Mouse (Mus musculus) testis, postnatal 10 days (tissue): ENCODE data around the gene Rplp0.
"Not testable (repeated sequence)": the region's sequence is repeated elsewhere in the genome, so short reads cannot be mapped to it uniquely, and the experiment has no call there.

Source experiments
- DNase-seq: peaks from one replicate; pipeline ENCODE4 v3.0.0; 2021; ENCODE audit warnings: low spot score

Rplp0 gene

DNA sequence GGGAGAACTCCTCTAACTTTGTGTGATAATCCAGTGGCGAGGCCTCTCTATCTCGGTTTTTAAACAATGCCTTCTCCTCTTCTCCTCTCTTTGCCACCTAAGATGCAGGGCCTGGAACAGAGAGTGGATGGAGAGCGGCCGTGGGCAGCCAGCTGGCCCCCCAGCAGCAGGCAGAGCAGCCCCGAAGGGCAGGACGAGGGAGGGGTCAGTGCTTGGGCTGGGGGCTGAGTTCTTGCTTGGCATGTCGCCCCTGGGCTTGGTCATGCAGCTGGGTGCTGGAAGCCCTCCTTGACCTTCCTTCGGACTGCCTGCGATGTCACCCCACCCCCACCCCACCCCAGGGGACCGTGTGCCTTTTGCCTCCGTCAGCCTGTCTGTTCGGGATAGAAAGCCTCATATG lies 7.9 kb upstream of the Rplp0 start:
- DNase-seq = no peak

DNA sequence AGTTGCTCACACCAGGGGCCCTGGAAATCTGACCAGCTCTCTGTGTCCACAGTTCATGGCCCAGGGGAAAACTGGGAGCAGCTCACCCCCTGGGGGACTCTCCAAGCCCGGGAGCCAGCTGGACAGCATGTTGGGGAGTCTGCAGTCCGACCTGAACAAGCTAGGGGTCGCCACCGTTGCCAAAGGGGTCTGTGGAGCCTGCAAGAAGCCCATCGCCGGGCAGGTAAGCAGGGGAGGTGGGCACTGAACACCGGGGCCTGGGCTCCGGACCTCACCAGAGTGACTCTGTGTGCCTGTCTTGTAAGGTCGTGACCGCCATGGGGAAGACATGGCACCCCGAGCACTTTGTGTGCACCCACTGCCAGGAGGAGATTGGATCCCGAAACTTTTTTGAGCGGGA lies 7.5 kb upstream of the Rplp0 start:
- DNase-seq = no peak

DNA sequence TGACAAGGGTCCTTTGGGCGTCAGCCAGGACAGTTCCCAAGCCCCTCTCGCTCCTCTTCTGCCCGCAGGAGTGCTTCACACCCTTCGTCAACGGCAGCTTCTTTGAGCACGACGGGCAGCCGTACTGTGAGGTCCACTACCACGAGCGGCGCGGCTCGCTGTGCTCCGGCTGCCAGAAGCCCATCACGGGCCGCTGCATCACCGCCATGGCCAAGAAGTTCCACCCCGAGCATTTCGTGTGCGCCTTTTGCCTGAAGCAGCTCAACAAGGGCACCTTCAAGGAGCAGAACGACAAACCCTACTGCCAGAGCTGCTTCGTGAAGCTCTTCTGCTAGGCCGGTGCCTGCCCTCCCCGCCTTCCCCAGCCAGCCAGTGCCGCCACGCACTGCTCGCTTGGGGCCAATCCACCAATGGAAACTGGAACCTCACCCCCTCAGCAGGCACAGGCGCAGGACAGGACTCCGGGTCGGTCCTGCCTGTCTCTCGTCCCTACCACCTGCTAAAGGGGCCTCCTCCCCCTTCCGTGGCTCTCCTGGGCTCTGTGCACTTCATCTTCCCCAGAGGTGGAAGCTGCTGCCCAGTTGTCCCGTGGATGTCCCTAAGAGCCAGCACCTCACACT lies 5.4 kb upstream of the Rplp0 start:
- DNase-seq = no peak

DNA sequence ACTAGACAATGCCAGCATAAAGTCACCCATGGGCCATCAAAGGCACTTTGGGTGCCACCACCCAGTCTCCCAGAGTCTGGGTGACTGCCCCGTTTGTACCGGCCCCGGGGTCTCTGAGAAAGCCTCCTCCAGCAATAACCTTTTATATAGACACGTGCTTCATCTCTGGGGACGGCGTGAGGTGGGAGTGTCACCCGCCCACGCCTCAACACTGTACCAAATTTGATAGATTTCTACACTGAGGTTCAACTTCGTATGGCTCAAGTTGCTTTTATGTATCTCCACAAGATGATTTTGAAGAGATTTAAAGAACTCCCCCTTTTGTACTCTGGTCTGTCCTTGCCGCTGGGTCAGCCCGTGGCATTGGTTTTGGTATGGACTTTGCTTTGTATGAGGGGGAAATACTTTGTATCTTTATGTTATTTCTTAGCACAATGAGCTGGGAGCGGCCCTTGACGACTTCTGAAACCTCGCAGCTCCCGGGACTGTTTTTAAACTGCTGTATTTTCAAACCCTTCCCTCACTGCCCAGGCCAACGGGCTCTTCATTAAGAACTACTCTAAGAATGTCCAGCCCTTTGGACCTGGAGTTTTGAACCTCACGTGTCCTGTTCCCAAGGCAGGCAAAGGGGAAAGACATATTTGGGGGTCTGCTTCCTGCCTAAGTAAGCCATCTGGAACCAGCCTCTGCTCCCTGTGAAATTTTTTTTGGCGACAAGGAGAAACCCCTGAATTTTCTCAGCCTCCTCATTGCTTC lies 4.6 kb upstream of the Rplp0 start:
- peak; percentile 81 for DNase-seq

DNA sequence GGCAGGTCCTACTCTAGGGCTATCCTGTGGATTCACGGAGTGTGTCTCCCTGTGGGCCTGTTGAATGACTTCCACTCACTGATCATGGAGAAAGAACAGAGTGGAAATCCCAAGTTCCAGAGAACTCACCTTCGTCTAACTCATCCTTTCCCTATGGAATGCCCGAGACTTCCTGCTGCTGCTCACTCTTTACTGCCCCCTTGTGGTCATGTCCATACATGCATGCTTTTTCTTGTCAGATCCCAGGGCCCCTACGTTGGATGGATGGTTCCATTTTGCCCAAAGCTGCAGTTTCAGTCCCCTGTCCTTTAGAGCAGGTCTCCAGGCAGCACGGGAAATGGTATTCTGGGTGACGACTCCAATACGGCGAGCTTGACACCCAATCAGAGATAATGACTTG lies 3.0 kb upstream of the Rplp0 start:
- DNase-seq = peak; percentile 86

DNA sequence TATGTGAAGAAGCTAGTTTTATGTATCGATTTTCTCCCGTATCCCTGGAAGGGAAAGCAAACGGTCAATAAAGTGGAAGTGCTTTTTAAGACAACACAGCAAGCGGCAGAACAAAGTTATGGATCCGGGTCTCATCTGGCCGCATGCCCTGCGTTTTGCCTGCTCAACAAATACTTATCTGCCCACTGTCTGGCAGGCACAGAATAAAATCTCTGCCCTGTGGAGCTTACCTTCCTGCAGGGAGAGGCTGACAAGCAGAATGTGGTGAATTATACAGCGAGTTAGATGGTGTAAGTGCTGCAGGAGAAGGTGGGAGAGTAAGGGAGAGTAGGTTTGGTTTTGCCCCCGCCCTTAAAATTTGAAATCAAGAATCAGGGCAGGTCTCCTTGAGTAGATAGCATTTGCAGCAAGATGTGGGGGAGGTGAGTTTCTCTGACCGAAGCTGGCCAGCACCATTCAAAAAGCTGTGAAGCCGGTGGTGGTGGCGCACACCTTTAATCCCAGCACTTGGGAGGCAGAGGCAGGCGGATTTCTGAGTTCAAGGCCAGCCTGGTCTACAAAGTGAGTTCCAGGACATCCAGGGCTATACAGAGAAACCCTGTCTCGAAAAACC lies 979 bp upstream of the Rplp0 start:
- DNase-seq = peak; percentile 45

DNA sequence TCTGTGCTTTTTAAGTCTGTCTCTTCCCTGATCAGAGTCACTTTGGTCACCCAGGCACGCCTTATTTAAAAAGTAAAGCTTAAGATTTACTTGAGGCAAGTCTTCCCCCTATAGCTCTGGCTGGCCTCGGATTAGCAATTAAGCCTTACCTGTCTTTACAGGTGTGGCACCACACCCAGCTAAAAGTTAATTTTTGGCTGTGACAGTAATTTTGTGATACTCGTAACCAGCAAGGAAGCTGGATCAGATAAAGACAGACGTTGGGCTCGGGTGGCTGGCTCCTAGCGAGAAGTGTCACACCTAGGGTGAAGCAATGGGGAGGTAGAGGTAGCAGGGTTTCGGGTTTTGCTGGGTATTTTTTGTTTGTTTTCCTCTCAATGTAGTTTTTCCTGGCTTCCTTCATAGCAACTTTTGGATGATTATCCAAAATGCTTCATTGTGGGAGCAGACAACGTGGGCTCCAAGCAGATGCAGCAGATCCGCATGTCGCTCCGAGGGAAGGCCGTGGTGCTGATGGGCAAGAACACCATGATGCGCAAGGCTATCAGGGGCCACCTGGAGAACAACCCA lies 1.2 kb downstream of the Rplp0 start:
- no peak for DNase-seq

DNA sequence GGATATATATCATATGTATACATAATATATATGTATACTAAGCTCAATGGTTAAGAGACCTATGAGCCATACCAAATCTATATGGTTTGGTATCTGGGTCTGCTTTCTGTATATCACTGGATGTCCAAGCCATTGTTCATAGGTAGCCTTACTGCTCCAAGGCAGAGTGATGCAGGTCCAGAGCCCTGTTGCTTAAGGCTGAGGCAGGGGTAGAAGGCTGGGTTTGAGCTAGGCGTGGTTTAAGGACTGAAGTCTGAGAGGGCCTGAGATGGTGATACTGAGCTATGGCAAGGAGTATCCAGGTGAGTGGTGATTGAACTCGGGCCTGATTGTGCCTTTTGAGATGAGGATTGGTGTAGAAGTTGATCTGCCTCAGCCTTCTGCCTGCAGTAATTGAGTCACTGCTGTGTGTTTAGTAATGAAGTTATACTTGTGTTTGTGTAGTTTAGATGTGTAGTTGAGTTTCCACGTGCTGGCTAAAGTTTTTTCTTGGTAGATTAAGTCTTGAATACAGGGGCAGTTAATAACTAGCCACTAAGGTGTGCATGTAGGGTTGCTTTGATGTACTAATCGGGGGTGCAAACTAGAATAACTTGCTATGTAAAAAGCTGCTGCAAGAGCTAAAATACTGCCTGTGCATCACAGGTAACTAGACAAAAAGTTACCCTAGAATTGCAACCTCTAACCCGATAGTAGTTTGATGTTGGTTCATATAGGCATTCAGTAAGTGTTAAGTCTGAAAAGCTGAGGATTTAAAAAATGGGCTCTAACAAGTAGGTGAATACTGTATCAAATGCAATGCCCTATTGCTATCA lies 4.7 kb downstream of the Rplp0 start:
- DNase-seq = no peak

DNA sequence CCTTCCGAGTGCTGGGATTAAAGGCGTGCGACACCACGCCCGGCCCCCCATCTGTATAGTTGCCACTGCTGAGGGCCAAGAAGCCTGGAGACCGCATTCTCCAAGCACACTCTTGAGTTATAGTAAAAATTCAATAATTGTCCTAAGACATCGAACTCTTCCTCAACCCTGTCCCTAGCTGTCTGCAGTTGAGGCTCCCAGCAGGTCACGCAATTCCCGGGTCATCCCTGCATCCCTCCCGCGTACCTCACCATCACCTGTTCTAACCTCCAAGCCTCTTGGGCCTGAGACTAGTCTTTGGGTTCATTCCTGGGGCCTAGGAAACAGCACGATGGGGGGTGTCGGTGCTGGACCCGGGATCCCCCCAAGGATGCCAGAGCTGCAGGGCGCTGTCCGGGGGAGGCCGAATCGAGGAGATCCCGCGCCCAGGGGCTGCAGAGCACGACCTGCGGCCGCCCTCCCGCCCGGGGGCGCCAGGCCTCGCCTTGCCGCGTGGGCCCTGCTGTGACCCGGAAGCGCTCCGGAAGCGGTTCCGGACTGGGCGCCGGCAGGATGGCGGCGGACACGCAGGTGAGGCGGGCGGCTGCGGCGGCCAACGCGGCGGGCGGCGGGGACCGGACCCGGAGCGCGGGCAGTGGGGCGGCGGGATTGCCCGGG lies 5.6 kb downstream of the Rplp0 start, which contains the start of gene Gcn1l1:
Gcn1l1 (plus strand) TSS at position 518 of the 657 bp plus-strand sequence.
- DNase-seq = peak; percentile 85

DNA sequence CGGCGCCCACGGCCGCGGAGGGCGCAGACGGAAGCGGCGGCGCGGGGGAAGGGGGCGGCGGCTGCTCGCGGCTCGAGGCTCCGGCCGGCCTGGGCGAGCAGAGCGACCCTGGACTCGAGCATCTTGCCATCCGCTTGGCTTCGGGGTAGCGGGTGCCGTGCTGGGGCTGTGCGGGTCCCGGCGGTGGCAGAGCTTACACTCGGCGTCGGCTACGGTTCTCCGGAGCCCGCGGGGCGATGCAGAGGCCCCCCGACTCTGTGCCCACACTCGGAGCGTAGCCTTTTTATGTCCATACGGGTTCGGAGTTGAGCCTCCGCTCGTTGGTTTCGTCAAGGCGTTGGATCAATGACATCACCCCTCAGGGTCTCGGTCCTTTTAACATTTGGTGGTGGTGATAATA lies 6.1 kb downstream of the Rplp0 start:
- DNase-seq = peak; percentile 64

DNA sequence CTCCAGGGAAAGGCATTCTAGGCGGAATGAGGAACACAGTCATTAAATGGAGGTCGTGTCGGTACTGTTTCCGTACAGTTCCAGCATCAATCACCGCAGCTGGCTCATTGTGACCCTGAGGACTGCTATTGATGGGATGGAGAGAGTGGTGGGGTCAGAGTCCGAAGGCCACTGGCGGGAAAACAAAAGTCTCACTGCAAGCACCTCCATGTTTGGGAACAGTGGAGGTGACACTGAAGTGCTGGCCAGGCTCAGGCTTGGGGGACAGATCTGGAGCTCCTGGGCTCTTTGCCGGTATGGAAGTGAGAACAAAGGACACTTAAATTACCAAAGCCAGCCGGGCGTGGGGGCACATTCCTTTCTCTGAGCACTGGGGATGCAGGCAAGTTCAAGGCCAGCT lies 9.4 kb downstream of the Rplp0 start:
- DNase-seq = peak; percentile 73

DNA sequence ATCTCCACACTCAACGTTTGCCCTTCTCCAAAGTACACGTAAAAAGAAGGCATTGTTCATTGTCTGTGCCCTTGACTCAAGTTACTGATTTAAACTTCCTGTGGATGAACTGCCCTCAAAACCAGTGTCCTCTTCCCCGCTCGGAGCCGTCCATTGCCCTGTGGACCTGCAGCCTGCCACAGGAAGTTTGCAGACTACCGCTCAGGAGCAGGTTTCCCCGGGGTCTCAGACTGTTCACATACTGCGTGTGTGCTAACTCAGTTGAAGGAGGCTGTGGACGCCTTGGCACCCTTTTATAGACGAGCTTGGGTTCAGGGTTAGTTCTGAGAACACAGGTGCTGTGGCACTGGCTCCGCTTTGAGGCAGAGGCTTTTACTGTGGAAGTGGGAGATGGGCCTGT lies 10.0 kb downstream of the Rplp0 start:
- DNase-seq = peak; percentile 67

DNA sequence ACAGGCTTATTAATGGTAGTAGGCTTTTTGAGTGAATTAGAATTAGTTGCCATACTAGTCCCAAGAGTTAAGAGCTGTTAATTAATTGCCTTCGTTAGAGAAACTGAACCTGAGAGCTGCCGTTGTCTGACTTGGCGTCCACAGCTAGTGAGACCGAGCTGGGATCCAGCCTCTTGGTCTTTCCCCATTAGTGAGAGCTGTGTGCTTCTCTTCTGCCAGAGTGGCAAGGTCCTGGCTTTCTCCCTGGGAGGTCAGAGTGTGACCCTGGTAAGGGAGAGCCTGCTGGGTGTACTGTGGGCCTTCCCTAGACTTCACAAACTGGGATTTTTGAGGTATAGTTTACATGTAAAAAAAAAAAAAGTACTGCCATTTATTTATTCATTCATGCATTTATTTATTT lies 10.5 kb downstream of the Rplp0 start:
- DNase-seq = no peak

DNA sequence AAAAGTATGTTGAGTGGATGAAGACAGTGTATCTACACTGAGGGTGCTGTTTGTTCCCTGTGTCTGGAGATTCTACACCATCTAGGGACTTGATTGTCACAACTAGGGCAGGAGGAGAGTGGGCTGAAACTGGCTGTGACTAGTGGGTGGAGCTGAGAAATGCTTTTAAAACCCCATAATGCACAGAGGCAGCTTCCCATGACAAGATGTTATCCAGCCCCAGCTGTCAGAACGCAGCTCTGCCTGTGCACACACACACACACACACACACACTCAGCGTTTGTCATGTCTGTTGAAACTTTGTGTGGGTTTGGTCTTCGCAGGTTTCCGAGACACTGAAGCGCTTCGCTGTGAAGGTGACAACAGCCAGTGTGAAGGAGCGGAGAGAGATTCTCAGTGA lies 11.8 kb downstream of the Rplp0 start:
- DNase-seq = no peak

DNA sequence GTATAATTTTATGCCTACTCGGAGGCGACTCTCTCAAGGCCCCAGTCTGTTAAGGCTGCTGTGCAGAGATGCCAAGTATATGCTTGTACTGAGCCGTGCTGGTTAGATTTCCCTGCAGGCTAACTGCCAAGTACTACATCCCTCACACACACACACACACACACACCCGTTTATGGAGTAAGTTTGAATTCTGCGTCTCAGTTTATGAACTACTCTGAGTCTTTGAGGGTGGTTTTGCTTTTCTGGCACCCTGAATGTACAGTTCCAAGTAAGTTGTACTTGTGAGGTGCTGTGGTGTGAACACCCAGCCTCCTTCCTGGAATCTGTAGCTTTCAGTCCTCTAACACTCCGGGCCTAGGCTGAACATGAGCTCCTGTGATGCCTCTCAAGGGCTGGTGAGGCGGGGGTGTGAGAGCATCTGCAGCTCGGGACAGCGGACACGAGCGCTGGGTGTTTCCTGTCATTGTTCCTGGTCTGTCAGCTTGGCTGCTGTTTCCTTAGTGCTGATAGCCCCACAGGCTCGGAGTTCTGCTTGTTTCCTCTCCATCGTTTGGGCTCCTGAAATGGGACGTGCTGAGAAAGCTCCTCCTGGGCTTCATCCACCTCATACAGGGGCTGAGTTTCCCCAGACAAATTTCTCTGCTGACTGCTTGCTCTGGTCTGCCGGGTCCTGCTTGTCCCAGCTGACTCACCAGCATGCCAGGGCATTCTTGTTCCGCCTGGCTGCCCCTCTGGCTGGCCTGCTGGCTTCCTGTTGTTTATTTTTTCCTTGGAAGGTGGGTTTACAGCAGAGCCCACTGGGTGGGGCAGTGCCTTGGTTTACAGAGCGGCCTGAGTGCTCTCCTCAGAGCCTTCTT lies 13.6 kb downstream of the Rplp0 start:
- no peak for DNase-seq

DNA sequence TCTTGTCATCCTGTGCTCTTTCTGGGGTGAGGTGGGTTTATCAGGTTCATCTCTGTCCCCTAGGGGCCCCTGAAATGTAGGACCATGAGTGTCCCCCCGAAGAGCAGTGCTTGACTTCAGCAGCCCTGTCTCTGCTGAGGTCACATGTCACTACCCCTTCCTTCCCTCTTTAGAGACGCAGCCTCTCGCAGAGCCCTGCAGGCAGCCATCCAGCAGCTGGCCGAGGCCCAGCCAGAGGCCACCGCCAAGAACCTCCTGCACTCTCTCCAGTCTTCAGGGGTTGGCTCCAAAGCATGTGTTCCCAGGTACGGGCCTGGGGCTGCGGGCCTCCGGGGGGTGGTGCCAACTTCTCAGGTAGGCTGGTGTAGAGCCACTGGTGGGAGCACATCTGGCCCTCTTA lies 15.7 kb downstream of the Rplp0 start:
- DNase-seq = no peak

DNA sequence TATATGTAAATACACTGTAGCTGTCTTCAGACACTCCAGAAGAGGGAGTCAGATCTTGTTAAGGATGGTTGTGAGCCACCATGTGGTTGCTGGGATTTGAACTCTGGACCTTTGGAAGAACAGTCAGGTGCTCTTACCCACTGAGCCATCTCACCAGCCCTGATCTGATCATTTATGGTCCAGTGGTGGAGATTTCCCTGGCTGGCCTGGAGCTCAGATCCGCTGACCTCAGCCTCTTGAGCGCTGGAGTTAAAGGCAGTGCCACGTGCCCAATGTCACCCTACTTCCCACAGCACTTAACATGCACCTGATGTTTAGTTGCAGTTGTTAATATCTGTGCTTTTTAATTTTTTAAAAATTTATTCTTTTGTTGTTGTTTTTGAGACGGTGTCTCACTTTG lies 18.4 kb downstream of the Rplp0 start:
- DNase-seq = not testable (repeated sequence)

DNA sequence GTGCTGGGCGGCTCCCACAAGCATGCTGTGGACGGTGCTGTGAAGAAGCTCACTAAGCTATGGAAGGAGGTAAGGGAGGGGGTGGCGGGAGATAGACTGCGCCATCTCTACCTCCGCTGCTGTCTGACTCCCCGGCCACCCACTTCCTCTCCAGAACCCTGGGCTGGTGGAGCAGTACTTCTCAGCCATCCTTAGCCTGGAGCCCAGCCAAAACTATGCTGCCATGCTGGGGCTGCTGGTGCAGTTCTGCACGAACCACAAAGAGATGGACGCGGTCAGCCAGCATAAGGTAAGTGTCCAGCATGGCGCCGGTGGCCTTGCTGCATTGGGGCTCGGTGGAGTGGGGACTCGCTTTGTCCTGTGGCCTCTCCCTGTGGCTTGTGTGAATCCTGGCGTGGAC lies 19.7 kb downstream of the Rplp0 start:
- no peak for DNase-seq

DNA sequence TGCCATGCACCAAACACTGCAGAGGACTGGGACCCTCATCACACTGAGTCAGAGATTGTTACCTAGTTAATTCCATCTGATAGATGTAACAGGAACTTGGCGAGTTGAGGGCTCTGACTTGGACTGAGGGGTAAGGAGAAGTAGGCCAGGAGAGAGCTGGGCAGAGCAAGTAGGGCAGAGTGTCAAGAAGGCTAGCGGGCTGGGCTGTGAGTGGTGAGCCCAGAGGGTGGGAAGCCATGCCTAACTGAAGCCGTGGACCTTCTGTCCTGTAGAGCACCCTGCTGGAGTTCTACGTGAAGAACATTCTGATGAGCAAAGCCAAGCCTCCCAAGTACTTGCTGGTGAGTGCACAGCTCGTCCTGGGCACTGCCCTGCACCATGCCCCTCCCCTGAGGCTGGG lies 20.1 kb downstream of the Rplp0 start:
- no peak for DNase-seq

DNA sequence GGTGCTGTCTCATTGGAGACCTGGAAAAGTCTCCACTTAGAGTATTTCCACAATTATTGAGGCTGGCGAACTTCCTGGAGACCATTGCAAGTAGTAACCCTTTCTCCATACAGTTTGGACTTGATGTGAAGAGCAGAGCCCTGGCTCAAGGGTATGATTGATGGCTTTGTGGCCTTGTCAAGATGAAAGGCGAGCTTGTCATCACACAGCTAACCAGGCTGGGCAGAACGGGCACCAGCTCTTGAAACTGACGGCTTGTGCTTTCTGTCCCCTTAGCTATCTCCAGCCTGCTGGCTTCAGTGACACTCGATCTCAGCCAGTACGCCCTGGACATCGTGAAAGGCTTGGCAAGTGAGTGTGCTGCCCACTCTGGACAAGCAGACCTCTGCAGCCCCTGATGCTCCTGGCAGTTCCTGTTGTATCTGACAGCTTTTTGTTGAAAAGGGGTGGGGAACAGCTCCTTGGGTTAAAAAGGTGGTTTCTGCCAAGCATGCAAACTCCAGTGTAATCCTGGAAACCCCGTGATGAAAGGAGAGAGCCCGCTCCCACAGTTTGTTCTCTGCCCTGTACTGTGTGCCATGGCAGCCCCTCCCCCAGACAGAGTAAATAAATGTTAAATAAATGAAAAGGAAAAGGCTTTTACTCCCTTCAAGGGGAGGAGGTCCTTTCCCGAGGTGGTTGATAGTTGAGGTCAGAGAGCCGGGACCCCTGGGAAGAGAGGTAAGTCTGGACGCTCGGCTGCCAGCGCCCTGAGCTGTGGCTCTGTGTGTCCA lies 21.1 kb downstream of the Rplp0 start:
- no peak for DNase-seq
